13 mouse cellular contexts compared by ENCODE assay signal in genomic region chr14:25664310-25664695, GRCm38 (mm10). TPM values are rescaled to one million over a fixed set of nuclear protein-coding genes. Genes with fewer than 3 reads are reported as not detected.
A peak's percentile ranks its signal among the peaks of the same experiment; 100 is the strongest.
DNase-seq lines count a peak whose midpoint lies in the region; ATAC-seq and TF ChIP-seq lines count a peak whose summit lies in the region.
"Had no signal": no experiment of that assay in that cellular context is flagged by ENCODE, and none has a peak within 500 bp of the region (broad histone marks: within the 10 kb centered on the region; RNA-seq: fewer than 3 reads in every experiment).

No protein-coding gene starts in this region.

- no peak for ATAC-seq in heart, embryonic 12.5 days (ENCODE audit: insufficient number of reproducible peaks, low FRiP score)
- ATAC-seq in heart, postnatal 0 days (ENCODE audit: insufficient read depth, low read depth) = no peak
- no peak for ATAC-seq in midbrain, embryonic 12.5 days (ENCODE audit: low FRiP score, low read depth)

- TF ChIP-seq CTCF in heart, postnatal 0 days (IDR thresholded peaks at IDR 0.05; ENCODE audit: low read depth) = no peak

- TF ChIP-seq EP300 in heart, postnatal 0 days (IDR thresholded peaks at IDR 0.05; ENCODE audit: low read depth) = no peak

- H3K27me3 ChIP-seq in heart, embryonic 12.5 days (replicated peaks) = no peaks in the 10 kb centered on the region
- no peaks in the 10 kb centered on the region for H3K27me3 ChIP-seq in heart, postnatal 0 days (ENCODE audit: control insufficient read depth, insufficient read depth, low read length)
- H3K27me3 ChIP-seq in midbrain, embryonic 12.5 days = no peaks in the 10 kb centered on the region
- H3K27me3 ChIP-seq: liver, embryonic 15.5 days had no signal

- WGBS in heart, embryonic 12.5 days = 72% methylated on average over 7 of the region's 7 CpGs
- 55% methylated on average over 7 of the region's 7 CpGs for WGBS in heart, postnatal 0 days
- WGBS in midbrain, embryonic 12.5 days = 78% methylated on average over 7 of the region's 7 CpGs

- H3K9me3 ChIP-seq in heart, embryonic 12.5 days (replicated peaks) = no peaks in the 10 kb centered on the region
- no peaks in the 10 kb centered on the region for H3K9me3 ChIP-seq in heart, postnatal 0 days (replicated peaks; ENCODE audit: control insufficient read depth, low read length)
- H3K9me3 ChIP-seq in midbrain, embryonic 12.5 days = no peaks in the 10 kb centered on the region
- H3K9me3 ChIP-seq: liver, embryonic 15.5 days had no signal

- peaks cover 44% of the 10 kb centered on the region for H3K4me1 ChIP-seq in heart, embryonic 12.5 days (replicated peaks)
- H3K4me1 ChIP-seq in heart, postnatal 0 days (ENCODE audit: control insufficient read depth, insufficient read depth) = peaks cover 12% of the 10 kb centered on the region; the same call in 1 of the 2 replicates
- no peaks in the 10 kb centered on the region for H3K4me1 ChIP-seq in midbrain, embryonic 12.5 days

- no peak overlapping the region for H3K4me2 ChIP-seq in heart, embryonic 12.5 days
- H3K4me2 ChIP-seq in heart, postnatal 0 days (ENCODE audit: low read depth, low read length) = no peak overlapping the region
- no peak overlapping the region for H3K4me2 ChIP-seq in midbrain, embryonic 12.5 days (replicated peaks)
- H3K4me2 ChIP-seq: liver, embryonic 15.5 days had no signal

- H3K9ac ChIP-seq in heart, embryonic 12.5 days = peak overlapping the region; percentile 53; the same call in 1 of the 2 replicates
- H3K9ac ChIP-seq in heart, postnatal 0 days (replicated peaks; ENCODE audit: low read depth, low read length) = 0 out of 2 replicates have a peak overlapping the region, but pooled peaks have one; percentile 1
- no peak overlapping the region for H3K9ac ChIP-seq in midbrain, embryonic 12.5 days (replicated peaks)
- H3K9ac ChIP-seq: liver, embryonic 15.5 days had no signal

- peak; percentile 36 for DNase-seq in cerebellum, adult 9-10 months
- no peak for DNase-seq in cerebellum, adult 11 months
- no peak for DNase-seq in heart, adult 8-10 months (ENCODE audit: low spot score)
- DNase-seq in heart, postnatal 0 days (ENCODE audit: low spot score) = no peak
- DNase-seq in natural killer cell, adult 2 months (ENCODE audit: low spot score in 2 of 2) = no peak
- no peak for DNase-seq in adrenal gland, postnatal 10 days
- DNase-seq: kidney, postnatal 4 days; thymus, postnatal 4 days had no signal

- no peak overlapping the region for H3K4me3 ChIP-seq in heart, embryonic 12.5 days
- no peak overlapping the region for H3K4me3 ChIP-seq in heart, postnatal 0 days (ENCODE audit: low read depth, low read length)
- H3K4me3 ChIP-seq in midbrain, embryonic 12.5 days = no peak overlapping the region
- H3K4me3 ChIP-seq: left cerebral cortex, adult 2 months; liver, embryonic 15.5 days had no signal

- peak overlapping the region; percentile 46; the same call in 1 of the 2 replicates for H3K27ac ChIP-seq in heart, embryonic 12.5 days (ENCODE audit: poor library complexity, severe bottlenecking)
- H3K27ac ChIP-seq in heart, postnatal 0 days (ENCODE audit: low read depth) = peak overlapping the region; percentile 56; the same call in 1 of the 2 replicates
- H3K27ac ChIP-seq in midbrain, embryonic 12.5 days (replicated peaks) = peak overlapping the region; percentile 30; the same call in 1 of the 2 replicates
- H3K27ac ChIP-seq: left cerebral cortex, adult 2 months; liver, embryonic 15.5 days; stomach, postnatal 0 days had no signal

- peaks cover 77% of the 10 kb centered on the region for H3K36me3 ChIP-seq in heart, embryonic 12.5 days
- H3K36me3 ChIP-seq in heart, postnatal 0 days (replicated peaks; ENCODE audit: control insufficient read depth, insufficient read depth, low read length) = peaks cover 58% of the 10 kb centered on the region
- peaks cover 77% of the 10 kb centered on the region for H3K36me3 ChIP-seq in midbrain, embryonic 12.5 days

RNA-seq across cellular contexts. Expression of gene Ppif, which starts 29.7 kb away (rescaled TPM):
- polyA plus RNA-seq in heart, embryonic 12.5 days (2016; fragmentation: Nextera tagmentation; extraction: Ambion mirVana) = 101 and 104 TPM in 2 replicates
- 100 to 1,000 TPM; 300 to 329 (median 307) TPM for total RNA-seq in heart, adult 8-10 months (2022)
- 205 and 222 TPM in 2 replicates for total RNA-seq in heart, postnatal 0 days (2014; rRNA removed; ENCODE audit: low replicate concordance)
- 140 and 151 TPM in 2 replicates for polyA plus RNA-seq in heart, postnatal 0 days (2015; fragmentation: Nextera tagmentation; extraction: Ambion mirVana)
- polyA plus RNA-seq in midbrain, embryonic 12.5 days (2016; fragmentation: Nextera tagmentation; extraction: Ambion mirVana) = 28.7 and 29.7 TPM in 2 replicates
- 10 to 100 TPM; 47.9 to 66.6 TPM for total RNA-seq in adrenal gland, postnatal 10 days (2021)
